Mouse (Mus musculus): ENCODE data around the gene Hdac10. TPM values are rescaled to one million over a fixed set of nuclear protein-coding genes. Genes with fewer than 3 reads are reported as not detected.
A peak's percentile ranks its signal among the peaks of the same experiment; 100 is the strongest.

The Hdac10 gene
- polyA plus RNA-seq, 1 experiment from 2014 or later, result 22.1 TPM

DNA sequence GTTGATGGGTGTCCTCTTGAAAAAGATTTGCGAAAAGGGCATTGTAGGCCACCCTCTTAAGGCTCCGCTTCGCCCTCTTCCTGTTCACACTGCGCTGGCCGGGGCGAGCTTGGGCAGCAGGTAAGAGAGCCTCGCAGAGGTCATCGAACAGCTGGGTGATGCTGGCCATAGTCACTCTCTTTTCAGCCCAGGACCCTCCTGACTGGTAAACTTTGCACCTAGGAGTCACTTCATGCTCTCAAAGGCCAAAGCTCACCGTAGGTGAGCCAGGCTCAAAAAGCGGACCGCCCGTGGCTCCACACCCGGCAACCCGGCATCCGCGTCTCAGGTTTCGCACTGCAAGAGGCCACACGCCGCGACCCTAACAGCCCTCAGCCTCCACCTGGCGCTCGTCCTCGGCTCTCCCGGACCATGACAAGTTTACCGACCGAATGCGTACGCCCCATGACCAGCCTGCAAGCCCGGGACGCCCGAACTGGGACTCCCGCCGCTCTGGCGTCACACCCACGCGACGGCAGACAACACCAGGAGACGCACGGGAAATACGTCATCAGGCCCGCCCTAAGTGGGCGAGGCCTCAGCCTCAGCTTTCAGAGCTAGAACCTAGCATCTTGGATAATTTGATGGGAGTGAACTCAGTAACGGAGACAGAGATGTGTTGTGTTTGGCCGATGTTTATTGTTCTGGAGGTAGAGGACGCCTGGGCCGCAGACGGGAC, 5.7 kb downstream of the Hdac10 start, which contains the start of gene Tubgcp6:
Tubgcp6 (minus strand) TSS at position 464 of the 718 bp plus-strand sequence.
- Histone ChIP-seq H3K4me2 (ENCODE audit: low read depth, low read length) (peak within 1 kb of the TSS; percentile 84), H3K4me1 (ENCODE audit: control insufficient read depth, insufficient read depth, low read length) (peaks cover 47% of the 10 kb centered on the region), H3K27ac (ENCODE audit: low read depth, low read length) (peak within 1 kb of the TSS; percentile 73), H3K9me3 (ENCODE audit: control insufficient read depth, low read length) (no peaks in the 10 kb centered on the region), H3K36me3 (ENCODE audit: control insufficient read depth, insufficient read depth, low read length) (no peaks in the 10 kb centered on the region; the same call in 1 of the 2 replicates), H3K27me3 (ENCODE audit: control insufficient read depth, insufficient read depth, low read length) (no peaks in the 10 kb centered on the region), H3K4me3 (ENCODE audit: low read depth, low read length) (peak within 1 kb of the TSS; percentile 87), H3K9ac (replicated peaks; ENCODE audit: low read depth, low read length) (peak within 1 kb of the TSS; percentile 72)
- WGBS, result under 1% methylated on average over 47 of the region's 47 CpGs
- peak; percentile 81 for ATAC-seq (ENCODE audit: low read depth)

GRCm38 (mm10) chr15:89118007-89118406, 10.5 kb downstream of the Hdac10 start:
- Histone ChIP-seq H3K27ac (ENCODE audit: low read depth, low read length) (no peak overlapping the region), H3K36me3 (ENCODE audit: control insufficient read depth, insufficient read depth, low read length) (peaks cover 23% of the 10 kb centered on the region; the same call in 1 of the 2 replicates), H3K27me3 (ENCODE audit: control insufficient read depth, insufficient read depth, low read length) (no peaks in the 10 kb centered on the region), H3K4me3 (ENCODE audit: low read depth, low read length) (no peak overlapping the region), H3K9me3 (ENCODE audit: control insufficient read depth, low read length) (no peaks in the 10 kb centered on the region), H3K4me2 (ENCODE audit: low read depth, low read length) (no peak overlapping the region), H3K9ac (replicated peaks; ENCODE audit: low read depth, low read length) (no peak overlapping the region), H3K4me1 (ENCODE audit: control insufficient read depth, insufficient read depth, low read length) (peaks cover 31% of the 10 kb centered on the region)
- ATAC-seq (ENCODE audit: low read depth), result no peak

GRCm38 (mm10) chr15:89110147-89110546, 18.4 kb downstream of the Hdac10 start:
- H3K4me1 ChIP-seq (ENCODE audit: control insufficient read depth, insufficient read depth, low read length), result no peaks in the 10 kb centered on the region
- no peak overlapping the region for H3K4me2 ChIP-seq (ENCODE audit: low read depth, low read length)
- no peak overlapping the region for H3K4me3 ChIP-seq (ENCODE audit: low read depth, low read length)
- peaks cover 56% of the 10 kb centered on the region for H3K36me3 ChIP-seq (ENCODE audit: control insufficient read depth, insufficient read depth, low read length)
- no peaks in the 10 kb centered on the region for H3K27me3 ChIP-seq (ENCODE audit: control insufficient read depth, insufficient read depth, low read length)
- ATAC-seq (ENCODE audit: low read depth), result no peak
- no peaks in the 10 kb centered on the region for H3K9me3 ChIP-seq (ENCODE audit: control insufficient read depth, low read length)
- H3K9ac ChIP-seq (replicated peaks; ENCODE audit: low read depth, low read length), result no peak overlapping the region
- 81% methylated on average over 9 of the region's 9 CpGs for WGBS
- H3K27ac ChIP-seq (ENCODE audit: low read depth, low read length), result no peak overlapping the region

GRCm38 (mm10) chr15:89106976-89107375, 21.5 kb downstream of the Hdac10 start:
- H3K9me3 ChIP-seq (ENCODE audit: control insufficient read depth, low read length), result no peaks in the 10 kb centered on the region
- H3K27ac ChIP-seq (ENCODE audit: low read depth, low read length), result no peak overlapping the region
- no peaks in the 10 kb centered on the region for H3K4me1 ChIP-seq (ENCODE audit: control insufficient read depth, insufficient read depth, low read length)
- no peak overlapping the region for H3K4me2 ChIP-seq (ENCODE audit: low read depth, low read length)
- no peak for ATAC-seq (ENCODE audit: low read depth)
- no peaks in the 10 kb centered on the region for H3K27me3 ChIP-seq (ENCODE audit: control insufficient read depth, insufficient read depth, low read length)
- WGBS, result 100% methylated on average over 1 of the region's 1 CpGs
- no peak overlapping the region for H3K9ac ChIP-seq (replicated peaks; ENCODE audit: low read depth, low read length)
- H3K36me3 ChIP-seq (ENCODE audit: control insufficient read depth, insufficient read depth, low read length), result peaks cover 64% of the 10 kb centered on the region
- no peak overlapping the region for H3K4me3 ChIP-seq (ENCODE audit: low read depth, low read length)

- H3K4me3 ChIP-seq (ENCODE audit: low read depth, low read length), result no peak overlapping the region
- H3K9ac ChIP-seq (replicated peaks; ENCODE audit: low read depth, low read length), result no peak overlapping the region
- H3K4me1 ChIP-seq (ENCODE audit: control insufficient read depth, insufficient read depth, low read length), result no peaks in the 10 kb centered on the region
- no peaks in the 10 kb centered on the region for H3K9me3 ChIP-seq (ENCODE audit: control insufficient read depth, low read length)
- no peak overlapping the region for H3K4me2 ChIP-seq (ENCODE audit: low read depth, low read length)
- no peak for ATAC-seq (ENCODE audit: low read depth)
- peaks cover 69% of the 10 kb centered on the region for H3K36me3 ChIP-seq (ENCODE audit: control insufficient read depth, insufficient read depth, low read length)
- no peaks in the 10 kb centered on the region for H3K27me3 ChIP-seq (ENCODE audit: control insufficient read depth, insufficient read depth, low read length)
- no peak overlapping the region for H3K27ac ChIP-seq (ENCODE audit: low read depth, low read length)
- WGBS, result 94% methylated on average over 13 of the region's 13 CpGs
These were observed 22.4 kb downstream of the Hdac10 start for GRCm38 (mm10) chr15:89106073-89106472.

DNA sequence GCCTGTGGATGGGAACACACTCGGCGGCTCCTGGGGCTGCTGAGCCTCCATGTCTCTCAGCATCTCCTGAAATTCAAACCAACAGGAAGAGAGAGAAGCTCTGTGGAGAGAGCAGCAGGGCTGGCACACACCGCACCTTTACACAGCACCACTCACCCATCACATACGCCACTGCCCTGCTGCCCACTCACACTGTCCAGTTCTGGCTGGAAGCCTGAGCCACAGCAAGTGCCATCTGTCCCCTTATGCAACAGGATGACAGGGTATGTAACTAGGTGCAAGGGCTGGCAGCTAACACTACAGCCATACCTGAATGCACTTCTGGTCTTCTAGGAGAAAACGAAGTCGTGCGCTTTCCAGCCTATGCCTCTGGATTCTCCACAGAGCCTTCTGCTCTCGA, 24.1 kb downstream of the Hdac10 start:
- H3K27ac ChIP-seq (ENCODE audit: low read depth, low read length), result no peak overlapping the region
- H3K9ac ChIP-seq (replicated peaks; ENCODE audit: low read depth, low read length), result no peak overlapping the region
- H3K36me3 ChIP-seq (ENCODE audit: control insufficient read depth, insufficient read depth, low read length), result peaks cover 75% of the 10 kb centered on the region
- no peak overlapping the region for H3K4me3 ChIP-seq (ENCODE audit: low read depth, low read length)
- ATAC-seq (ENCODE audit: low read depth), result no peak
- WGBS, result 97% methylated on average over 8 of the region's 8 CpGs
- no peak overlapping the region for H3K4me2 ChIP-seq (ENCODE audit: low read depth, low read length)
- no peaks in the 10 kb centered on the region for H3K27me3 ChIP-seq (ENCODE audit: control insufficient read depth, insufficient read depth, low read length)
- H3K9me3 ChIP-seq (ENCODE audit: control insufficient read depth, low read length), result no peaks in the 10 kb centered on the region
- H3K4me1 ChIP-seq (ENCODE audit: control insufficient read depth, insufficient read depth, low read length), result no peaks in the 10 kb centered on the region

GRCm38 (mm10) chr15:89103921-89104320, 24.6 kb downstream of the Hdac10 start:
- ATAC-seq (ENCODE audit: low read depth), result no peak
- Histone ChIP-seq H3K9ac (replicated peaks; ENCODE audit: low read depth, low read length) (no peak overlapping the region), H3K4me3 (ENCODE audit: low read depth, low read length) (no peak overlapping the region), H3K27me3 (ENCODE audit: control insufficient read depth, insufficient read depth, low read length) (no peaks in the 10 kb centered on the region), H3K9me3 (ENCODE audit: control insufficient read depth, low read length) (no peaks in the 10 kb centered on the region), H3K4me1 (ENCODE audit: control insufficient read depth, insufficient read depth, low read length) (no peaks in the 10 kb centered on the region), H3K27ac (ENCODE audit: low read depth, low read length) (no peak overlapping the region), H3K36me3 (ENCODE audit: control insufficient read depth, insufficient read depth, low read length) (peaks cover 78% of the 10 kb centered on the region), H3K4me2 (ENCODE audit: low read depth, low read length) (no peak overlapping the region)
- WGBS, result 92% methylated on average over 10 of the region's 10 CpGs

- Histone ChIP-seq H3K27me3 (ENCODE audit: control insufficient read depth, insufficient read depth, low read length) (no peaks in the 10 kb centered on the region), H3K4me2 (ENCODE audit: low read depth, low read length) (no peak overlapping the region), H3K4me3 (ENCODE audit: low read depth, low read length) (no peak overlapping the region), H3K9me3 (ENCODE audit: control insufficient read depth, low read length) (no peaks in the 10 kb centered on the region), H3K9ac (replicated peaks; ENCODE audit: low read depth, low read length) (no peak overlapping the region), H3K36me3 (ENCODE audit: control insufficient read depth, insufficient read depth, low read length) (peaks cover 81% of the 10 kb centered on the region), H3K4me1 (ENCODE audit: control insufficient read depth, insufficient read depth, low read length) (no peaks in the 10 kb centered on the region), H3K27ac (ENCODE audit: low read depth, low read length) (no peak overlapping the region)
- WGBS, result 76% methylated on average over 5 of the region's 5 CpGs
- ATAC-seq (ENCODE audit: low read depth), result no peak
These were observed 25.9 kb downstream of the Hdac10 start for GRCm38 (mm10) chr15:89102646-89103045.

DNA sequence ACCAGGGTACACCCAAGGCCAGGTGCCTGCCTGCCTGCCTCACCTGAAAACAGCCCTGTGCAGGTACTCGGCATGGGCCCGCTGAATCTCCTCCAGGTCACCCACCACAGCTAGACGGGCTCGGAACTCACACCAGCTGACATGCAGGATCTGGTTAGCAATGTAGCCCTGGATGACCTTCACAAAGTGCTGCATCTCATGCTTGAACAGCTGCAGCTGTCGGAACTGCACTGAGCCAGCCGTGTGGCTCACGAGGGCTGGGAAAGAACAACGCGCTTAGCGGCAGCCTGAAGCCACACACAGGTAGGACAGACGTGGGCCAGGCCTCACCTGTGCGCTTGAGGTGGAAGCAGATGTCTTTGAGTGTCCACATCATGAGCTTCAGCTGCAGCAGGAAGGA, 27.7 kb downstream of the Hdac10 start:
- H3K27me3 ChIP-seq (ENCODE audit: control insufficient read depth, insufficient read depth, low read length), result no peaks in the 10 kb centered on the region
- H3K9me3 ChIP-seq (ENCODE audit: control insufficient read depth, low read length), result no peaks in the 10 kb centered on the region
- no peak for ATAC-seq (ENCODE audit: low read depth)
- H3K4me2 ChIP-seq (ENCODE audit: low read depth, low read length), result no peak overlapping the region
- H3K27ac ChIP-seq (ENCODE audit: low read depth, low read length), result no peak overlapping the region
- H3K36me3 ChIP-seq (ENCODE audit: control insufficient read depth, insufficient read depth, low read length), result peaks cover 82% of the 10 kb centered on the region
- no peak overlapping the region for H3K9ac ChIP-seq (replicated peaks; ENCODE audit: low read depth, low read length)
- 94% methylated on average over 12 of the region's 12 CpGs for WGBS
- no peak overlapping the region for H3K4me3 ChIP-seq (ENCODE audit: low read depth, low read length)
- no peaks in the 10 kb centered on the region for H3K4me1 ChIP-seq (ENCODE audit: control insufficient read depth, insufficient read depth, low read length)
